Mouse (Mus musculus) heart, embryonic 14.5 days (tissue): ENCODE measurements around the gene Six4. TPM values are rescaled to one million over a fixed set of nuclear protein-coding genes. Genes with fewer than 3 reads are reported as not detected.
"Not testable (repeated sequence)": the region's sequence is repeated elsewhere in the genome, so short reads cannot be mapped to it uniquely, and the experiment has no call there.

Source experiments
- ATAC-seq: fragments of 200-750 bp; cut with Nextera tagmentation; 2 replicates; pipeline ENCODE4 v1.8.0; 2017; ENCODE audit warnings: low read depth, moderate TSS enrichment; ENCODE audit not compliant: insufficient number of reproducible peaks, insufficient read depth, low FRiP score
- H3K27ac ChIP-seq, 2 experiments: fragments of 200-500 bp in 1 of 2; fragments of 300-500 bp in 1 of 2; sonication (generic) in 1 of 2; replicated peaks in 1 of 2; 2 replicates each; pipeline ENCODE4 v1.5.1; 2012 to 2014; ENCODE audit warnings: low read depth in 2 of 2, low read length in 2 of 2, control low read depth in 1 of 2, mild to moderate bottlenecking in 1 of 2, mixed read lengths in 1 of 2; ENCODE audit not compliant: control insufficient read depth in 1 of 2, insufficient read depth in 1 of 2
- H3K27me3 ChIP-seq: fragments of 300-500 bp; sonication (generic); 2 replicates; pipeline ENCODE4 v1.6.1; 2014; ENCODE audit warnings: mild to moderate bottlenecking, low read length, control low read depth; ENCODE audit not compliant: control insufficient read depth, insufficient read depth
- H3K36me3 ChIP-seq: fragments of 300-500 bp; sonication (generic); 2 replicates; pipeline ENCODE4 v1.6.1; 2014; ENCODE audit warnings: mild to moderate bottlenecking, control low read depth, low read length, mixed read lengths; ENCODE audit not compliant: control insufficient read depth, insufficient read depth
- H3K4me1 ChIP-seq, 2 experiments: fragments of 200-500 bp in 1 of 2; fragments of 300-500 bp in 1 of 2; sonication (generic) in 1 of 2; 2 replicates each; pipeline ENCODE4 v1.6.1; 2012 to 2014; ENCODE audit warnings: low read length in 2 of 2, control low read depth in 1 of 2, mixed read lengths in 1 of 2; ENCODE audit not compliant: control insufficient read depth in 2 of 2, insufficient read depth in 2 of 2
- H3K4me2 ChIP-seq: fragments of 300-500 bp; sonication (generic); 2 replicates; pipeline ENCODE4 v1.6.1; 2014; ENCODE audit warnings: mild to moderate bottlenecking, low read length
- H3K4me3 ChIP-seq, 2 experiments: fragments of 200-500 bp in 1 of 2; fragments of 300-500 bp in 1 of 2; sonication (generic) in 1 of 2; 2 replicates each; pipeline ENCODE4 v1.5.1; 2012 to 2014; ENCODE audit warnings: low read length in 2 of 2, mild to moderate bottlenecking in 2 of 2, control low read depth in 1 of 2, low read depth in 1 of 2, moderate library complexity in 1 of 2; ENCODE audit not compliant: control insufficient read depth in 1 of 2, insufficient read depth in 1 of 2
- H3K9ac ChIP-seq: fragments of 300-500 bp; sonication (generic); 2 replicates; pipeline ENCODE4 v1.6.1; 2014; ENCODE audit warnings: mild to moderate bottlenecking, low read length
- H3K9me3 ChIP-seq: fragments of 300-500 bp; sonication (generic); 2 replicates; pipeline ENCODE4 v1.6.1; 2016; ENCODE audit warnings: low read length, control low read depth; ENCODE audit not compliant: control insufficient read depth
- WGBS: fragments of 180-500 bp; shearing (Covaris S2); extraction: QIAGEN DNeasy Blood & Tissue Kit; methylation state at CpG from one replicate; pipeline ENCODE4 v1.1.7; 2014; 5-methylcytosine and 5-hydroxymethylcytosine counted together
- polyA plus RNA-seq: library from polyadenylated mRNA; unstranded; fragments of >200 nt; fragmentation: Nextera tagmentation; extraction: Ambion mirVana; gene quantifications from 2 replicates; pipeline ENCODE4 v1.2.1, GENCODE M21; 2014

Six4 gene
- polyA plus RNA-seq, 1 experiment from 2014 or later, result 1.2 TPM

- no peak for ATAC-seq
- peaks cover 27% of the 10 kb centered on the region for H3K36me3 ChIP-seq
- no peaks in the 10 kb centered on the region for H3K4me1 ChIP-seq
- H3K27me3 ChIP-seq, result no peaks in the 10 kb centered on the region
- no peak overlapping the region for H3K27ac ChIP-seq
- WGBS, result 75% methylated on average over 12 of the region's 12 CpGs
- no peak overlapping the region for H3K9ac ChIP-seq
- no peaks in the 10 kb centered on the region for H3K9me3 ChIP-seq
- H3K4me3 ChIP-seq, result no peak overlapping the region
- no peak overlapping the region for H3K4me2 ChIP-seq
These were observed 9.5 kb downstream of the Six4 start for GRCm38 (mm10) chr12:73103713-73104112.

DNA sequence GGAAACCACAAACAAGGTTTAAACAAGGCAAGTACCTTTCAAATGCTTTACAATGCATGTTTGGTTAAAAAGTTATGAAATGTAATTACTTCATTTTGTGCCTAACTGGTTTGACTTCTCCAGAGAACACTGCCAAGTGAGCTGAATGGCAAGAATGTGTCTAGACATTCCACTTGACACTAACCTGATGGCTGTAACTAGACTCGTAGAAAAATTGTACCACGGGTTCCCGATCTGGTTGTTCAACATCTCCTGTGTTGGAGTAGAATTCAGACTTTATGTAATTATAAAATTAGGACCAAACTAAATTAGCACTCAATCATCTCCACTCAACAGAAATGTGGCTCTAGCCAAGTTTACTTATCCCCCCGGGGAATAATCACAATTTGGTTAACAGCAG is 14.7 kb downstream of the Six4 start:
- ATAC-seq, result no peak
- no peak overlapping the region for H3K4me3 ChIP-seq
- H3K4me2 ChIP-seq, result no peak overlapping the region
- H3K36me3 ChIP-seq, result peaks cover 18% of the 10 kb centered on the region
- H3K27ac ChIP-seq, result no peak overlapping the region
- no peaks in the 10 kb centered on the region for H3K9me3 ChIP-seq
- no peaks in the 10 kb centered on the region for H3K4me1 ChIP-seq
- H3K27me3 ChIP-seq, result no peaks in the 10 kb centered on the region
- no peak overlapping the region for H3K9ac ChIP-seq
- 39% methylated on average over 4 of the region's 4 CpGs for WGBS

DNA sequence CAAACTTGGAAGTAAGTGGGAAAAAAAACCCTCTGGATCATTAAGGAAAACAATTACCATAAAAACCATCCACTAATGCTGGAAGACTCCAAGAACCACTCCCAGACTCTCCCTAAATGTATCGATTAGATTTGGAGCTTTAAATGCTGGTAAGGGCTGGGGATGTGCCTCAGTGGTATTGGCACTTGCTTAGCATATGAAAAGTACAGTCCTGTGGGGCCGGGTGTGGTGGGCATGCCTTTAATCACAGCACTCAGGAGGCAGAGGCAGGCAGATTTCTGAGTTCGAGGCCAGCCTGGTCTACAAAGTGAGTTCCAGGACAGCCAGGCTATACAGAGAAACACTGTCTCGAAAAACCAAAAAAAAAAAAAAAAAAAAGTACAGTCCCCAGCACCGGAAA is 17.1 kb downstream of the Six4 start:
- 93% methylated on average over 5 of the region's 5 CpGs for WGBS
- H3K4me1 ChIP-seq, ATAC-seq: not testable (repeated sequence)

GRCm38 (mm10) chr12:73094605-73095004 is 18.7 kb downstream of the Six4 start:
- Histone ChIP-seq H3K27ac (no peak overlapping the region), H3K9me3 (no peaks in the 10 kb centered on the region), H3K27me3 (no peaks in the 10 kb centered on the region), H3K9ac (no peak overlapping the region), H3K4me3 (no peak overlapping the region), H3K4me2 (no peak overlapping the region), H3K36me3 (no peaks in the 10 kb centered on the region), H3K4me1 (peaks cover 0 to 5% of the 10 kb centered on the region in 2 experiments; a peak in 1 of 4 replicates)
- WGBS, result 38% methylated on average over 2 of the region's 2 CpGs
- ATAC-seq, result no peak

More for the DNA sequence above, 17.1 kb downstream of the Six4 start:
- not testable (repeated sequence) for H3K27me3 ChIP-seq, H3K27ac ChIP-seq, H3K9me3 ChIP-seq, H3K4me3 ChIP-seq, H3K36me3 ChIP-seq, H3K9ac ChIP-seq, H3K4me2 ChIP-seq

GRCm38 (mm10) chr12:73094189-73094588 is 19.1 kb downstream of the Six4 start:
- H3K4me3 ChIP-seq, result no peak overlapping the region
- no peak overlapping the region for H3K4me2 ChIP-seq
- no peaks in the 10 kb centered on the region for H3K9me3 ChIP-seq
- H3K27me3 ChIP-seq, result no peaks in the 10 kb centered on the region
- peaks cover 0 to 5% of the 10 kb centered on the region in 2 experiments; a peak in 1 of 4 replicates for H3K4me1 ChIP-seq
- 78% methylated on average over 2 of the region's 2 CpGs for WGBS
- ATAC-seq, result no peak
- no peak overlapping the region for H3K27ac ChIP-seq
- H3K36me3 ChIP-seq, result no peaks in the 10 kb centered on the region
- no peak overlapping the region for H3K9ac ChIP-seq

- ATAC-seq, result no peak
- Histone ChIP-seq H3K4me2 (no peak overlapping the region), H3K27ac (no peak overlapping the region), H3K4me1 (peaks cover 0 to 5% of the 10 kb centered on the region in 2 experiments; a peak in 1 of 4 replicates), H3K9ac (no peak overlapping the region), H3K9me3 (no peaks in the 10 kb centered on the region), H3K27me3 (no peaks in the 10 kb centered on the region), H3K4me3 (no peak overlapping the region), H3K36me3 (no peaks in the 10 kb centered on the region)
- WGBS, result 73% methylated on average over 7 of the region's 7 CpGs
These were observed 22.5 kb downstream of the Six4 start for GRCm38 (mm10) chr12:73090672-73091335.

GRCm38 (mm10) chr12:73088911-73089310 is 24.3 kb downstream of the Six4 start:
- H3K9ac ChIP-seq, result no peak overlapping the region
- no peaks in the 10 kb centered on the region for H3K9me3 ChIP-seq
- ATAC-seq, result no peak
- no peaks in the 10 kb centered on the region for H3K36me3 ChIP-seq
- no peak overlapping the region for H3K27ac ChIP-seq
- peaks cover 0 to 5% of the 10 kb centered on the region in 2 experiments; a peak in 1 of 4 replicates for H3K4me1 ChIP-seq
- no peak overlapping the region for H3K4me3 ChIP-seq
- no peak overlapping the region for H3K4me2 ChIP-seq
- H3K27me3 ChIP-seq, result no peaks in the 10 kb centered on the region
- WGBS, result 49% methylated on average over 4 of the region's 5 CpGs

DNA sequence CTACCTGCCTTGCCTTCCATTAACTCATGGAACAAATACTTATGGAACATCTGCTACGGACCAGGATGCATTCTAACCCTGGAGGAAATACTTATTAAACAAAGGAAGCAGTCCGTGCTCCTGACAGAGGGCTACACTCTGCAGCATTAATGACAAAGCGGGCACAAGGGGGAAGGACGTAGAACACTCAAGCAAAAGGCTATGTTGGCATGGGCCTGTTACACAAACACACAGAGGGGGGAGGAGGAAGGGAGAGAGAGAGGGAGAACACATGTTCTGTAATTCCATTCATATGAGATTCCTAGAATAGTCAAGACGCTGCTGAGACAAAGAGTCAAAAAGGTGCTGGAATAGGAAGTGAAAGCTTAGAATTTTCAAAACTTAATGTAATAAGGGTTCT is 24.8 kb downstream of the Six4 start:
- H3K27ac ChIP-seq, result no peak overlapping the region
- peaks cover 0 to 4% of the 10 kb centered on the region in 2 experiments; a peak in 1 of 4 replicates for H3K4me1 ChIP-seq
- no peaks in the 10 kb centered on the region for H3K36me3 ChIP-seq
- WGBS, result 72% methylated on average over 5 of the region's 5 CpGs
- H3K4me3 ChIP-seq, result no peak overlapping the region
- H3K9me3 ChIP-seq, result no peaks in the 10 kb centered on the region
- no peaks in the 10 kb centered on the region for H3K27me3 ChIP-seq
- no peak overlapping the region for H3K4me2 ChIP-seq
- H3K9ac ChIP-seq, result no peak overlapping the region
- no peak for ATAC-seq
